Mouse (Mus musculus) G1E (cell line): ENCODE measurements at regions not wholly inside any gene's neighbourhood (a gene's known extent, or its start where the extent isn't known, plus 50 kb on each side); places are given as distances from the start of the nearest gene placed in this dataset.

ENCODE experiments used
- CTCF ChIP-seq: IDR thresholded peaks from 2 replicates; pipeline ENCODE4 v1.5.1; 2012; ENCODE audit warnings: low read depth, low read length, inconsistent platforms, mixed read lengths
- GATA1 ChIP-seq: IDR thresholded peaks from 2 replicates; pipeline ENCODE4 v1.6.1; 2012; ENCODE audit warnings: borderline replicate concordance, low read length, inconsistent platforms, mixed read lengths
- GATA2 ChIP-seq: IDR thresholded peaks from 2 replicates; pipeline ENCODE4 v1.6.1; 2012; ENCODE audit warnings: low read depth, low read length, inconsistent platforms, borderline replicate concordance
- POLR2AphosphoS5 ChIP-seq: IDR thresholded peaks from 2 replicates; pipeline ENCODE4 v1.6.1; 2012; ENCODE audit warnings: low read depth, low read length, inconsistent platforms; ENCODE audit not compliant: insufficient replicate concordance
- TAL1 ChIP-seq: conservative IDR thresholded peaks from 2 replicates; pipeline ENCODE4 v1.6.1; 2012; ENCODE audit warnings: low read depth, low read length, inconsistent platforms, mixed read lengths

- TF ChIP-seq CTCF, result no peak
- no peak for TF ChIP-seq GATA1
- TF ChIP-seq TAL1, result no peak
- no peak for TF ChIP-seq GATA2
- no peak for TF ChIP-seq POLR2AphosphoS5
Measured at GRCm38 (mm10) chr10:110566260-110567050, 110.5 kb upstream of the Nav3 start.
